Mouse (Mus musculus) cerebellum, postnatal 10 days (tissue): ENCODE data around the gene Epsti1.
A peak's percentile ranks its signal among the peaks of the same experiment; 100 is the strongest.

Experiments used
- DNase-seq, 2 experiments: peaks; one replicate each; pipeline ENCODE4 v3.0.0; 2021; ENCODE audit warnings: mixed read lengths in 2 of 2

The Epsti1 gene

GRCm38 (mm10) chr14:78015540-78016321 is 111.7 kb downstream of the Epsti1 start:
- no peak for DNase-seq

GRCm38 (mm10) chr14:78016398-78016797 is 112.4 kb downstream of the Epsti1 start:
- no peak for DNase-seq

- DNase-seq: no peak
Measured at GRCm38 (mm10) chr14:78019935-78020334, 115.9 kb downstream of the Epsti1 start.

GRCm38 (mm10) chr14:78038876-78039275 is 134.8 kb downstream of the Epsti1 start:
- DNase-seq: peak; percentile 61 to 73

- no peak for DNase-seq
Measured at GRCm38 (mm10) chr14:78040643-78041042, 136.6 kb downstream of the Epsti1 start.

DNA sequence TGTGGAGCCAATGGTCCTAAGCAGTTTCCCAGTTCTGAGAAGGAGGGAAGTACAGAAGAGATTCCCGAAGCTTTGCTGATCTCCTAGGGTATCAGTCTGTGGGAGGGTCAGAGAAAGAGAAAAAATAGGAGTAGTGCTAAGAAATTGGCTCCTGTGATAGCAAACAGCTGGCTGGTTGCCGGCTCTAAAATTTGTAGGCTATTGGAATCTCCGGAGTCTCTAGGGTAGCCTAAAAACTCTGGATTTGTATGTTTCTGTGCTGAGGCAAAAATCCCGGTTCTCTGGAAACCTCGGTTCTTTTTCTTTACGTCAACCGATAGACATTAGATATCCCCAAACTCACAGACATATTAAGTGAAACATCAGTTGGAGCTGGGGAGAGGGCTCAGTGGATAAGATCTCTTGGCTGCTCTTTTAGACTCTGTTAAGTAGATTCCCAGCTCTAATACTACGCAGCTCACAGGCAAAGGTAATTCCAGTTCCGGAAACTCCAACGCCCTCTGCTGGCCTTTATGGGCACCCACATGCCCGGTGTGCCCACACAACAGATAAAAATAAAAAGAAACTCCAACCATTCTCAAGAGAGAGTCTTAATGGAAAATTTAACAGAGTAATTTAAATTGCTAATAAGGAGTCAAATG is 138.0 kb downstream of the Epsti1 start:
- peak in 1 of 2 experiments; percentile 35 for DNase-seq

DNA sequence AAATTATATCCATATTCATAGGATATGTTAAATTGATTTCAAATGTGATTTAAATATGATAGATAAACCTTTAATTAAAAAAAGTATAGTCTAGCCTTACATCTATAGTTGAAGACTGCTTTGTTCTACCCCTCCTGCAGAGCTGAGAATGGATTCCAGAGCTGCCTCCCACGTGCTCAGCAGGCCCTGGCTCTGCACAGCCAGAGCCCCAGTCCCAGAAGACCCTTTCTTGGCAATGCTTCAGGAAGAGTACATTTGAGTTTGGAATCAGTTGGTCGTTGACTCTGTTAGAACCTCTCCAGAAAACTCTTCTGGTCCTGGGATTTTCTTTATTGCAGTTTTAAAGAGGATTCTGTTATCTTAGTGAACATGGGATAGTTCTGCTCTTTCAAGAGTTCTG is 139.0 kb downstream of the Epsti1 start:
- no peak for DNase-seq

GRCm38 (mm10) chr14:78048258-78048657 is 144.2 kb downstream of the Epsti1 start:
- no peak for DNase-seq

GRCm38 (mm10) chr14:78048674-78049073 is 144.6 kb downstream of the Epsti1 start:
- DNase-seq: no peak
